Mouse (Mus musculus) induced T-regulatory cell, adult 2 months (primary cell): ENCODE results near the gene Lao1.

Source experiments
- DNase-seq: peaks from one replicate; pipeline ENCODE4 v3.0.0-alpha.2; 2012; ENCODE audit warnings: low read depth

The Lao1 gene

GRCm38 (mm10) chr4:119014997-119015396 is 53.6 kb downstream of the Lao1 start:
- no peak for DNase-seq

- no peak for DNase-seq
Observed at GRCm38 (mm10) chr4:119015557-119015956, 54.2 kb downstream of the Lao1 start.

GRCm38 (mm10) chr4:119017078-119017477 is 55.7 kb downstream of the Lao1 start:
- no peak for DNase-seq
